Mouse (Mus musculus): ENCODE measurements at regions not wholly inside any gene's neighbourhood (a gene's known extent, or its start where the extent isn't known, plus 50 kb on each side); places are given as distances from the start of the nearest gene placed in this dataset.

DNA sequence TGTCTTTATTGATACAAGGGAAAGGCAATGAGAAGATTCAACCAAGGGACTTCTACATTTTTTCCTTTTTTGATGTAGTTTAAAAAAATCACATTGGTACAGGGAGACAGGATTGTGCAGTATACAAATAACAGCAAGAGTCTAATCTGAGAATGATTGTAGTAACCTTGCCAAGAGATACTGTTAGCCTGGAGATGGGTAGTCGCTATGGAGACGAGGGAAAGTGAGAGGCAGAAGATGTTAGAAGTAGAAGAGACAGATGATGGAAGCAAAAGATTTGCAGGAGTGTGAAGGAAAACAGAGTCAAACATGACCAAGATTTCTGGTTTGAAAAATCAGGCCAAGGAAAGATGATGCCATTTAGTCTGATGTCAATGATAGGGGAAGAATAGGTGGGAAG lies 117.9 kb upstream of the Ccng1 start:
- TF ChIP-seq POLR2A (IDR thresholded peaks at IDR 0.05; ENCODE audit: low read depth, low read length): no peak
- no peak for TF ChIP-seq CTCF (conservative IDR thresholded peaks at IDR 0.05; ENCODE audit: insufficient read depth, insufficient read length, low read depth, low read length)

Data from kidney, adult 2 months (tissue).